In the genomic region with DNA sequence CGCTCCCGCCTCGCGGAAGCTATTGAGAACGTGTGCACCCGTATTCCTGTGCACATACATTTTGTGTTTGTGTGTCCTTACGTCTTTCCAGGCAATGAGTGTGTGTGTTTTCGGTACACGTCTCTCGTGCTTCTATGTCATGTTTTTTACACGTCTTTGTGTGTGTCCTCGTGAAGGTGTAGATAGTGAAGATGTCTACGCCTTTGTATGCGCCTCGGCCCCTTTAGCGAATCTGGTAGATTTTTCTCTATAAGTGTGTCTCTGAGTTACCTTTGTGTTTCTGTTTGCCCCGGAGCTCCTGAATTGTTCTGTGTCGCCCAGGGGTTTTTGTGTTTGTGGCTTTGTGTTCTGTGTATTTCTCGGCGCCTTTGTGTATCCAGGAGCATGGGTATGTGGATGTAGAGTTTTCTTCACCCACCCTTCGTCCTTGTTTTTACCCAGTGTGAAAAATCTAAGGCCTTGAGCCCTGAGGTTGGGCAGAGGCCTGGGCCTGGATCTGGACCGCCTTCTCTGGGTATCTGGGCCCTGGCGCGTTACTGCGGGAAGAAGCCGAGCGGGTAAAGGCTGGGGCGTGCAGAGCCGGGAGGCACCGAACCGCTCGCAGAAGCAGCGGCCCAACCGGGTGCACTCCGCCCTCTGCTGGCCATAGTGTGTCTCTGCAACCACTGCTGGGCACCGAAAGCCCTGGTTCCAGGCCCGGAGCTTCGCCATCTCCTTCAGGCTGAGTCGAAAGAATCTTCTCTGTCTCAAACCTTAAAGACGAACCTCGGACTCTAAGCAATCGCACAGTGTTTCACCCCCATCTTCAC, we compare ENCODE assay signal across 8 mouse cellular contexts. TPM values are rescaled to one million over a fixed set of nuclear protein-coding genes. Genes with fewer than 3 reads are reported as not detected.
A peak's percentile ranks its signal among the peaks of the same experiment; 100 is the strongest.
DNase-seq lines count a peak whose midpoint lies in the region; ATAC-seq lines count a peak whose summit lies in the region.

No protein-coding gene starts in this region.

- H3K4me1 ChIP-seq in intestine, embryonic 15.5 days (replicated peaks), result peaks cover 35% of the 10 kb centered on the region
- H3K4me1 ChIP-seq in midbrain, embryonic 11.5 days (ENCODE audit: control insufficient read depth, insufficient read depth, low read length), result peaks cover 18% of the 10 kb centered on the region

- intact Hi-C loops in left cerebral cortex, postnatal 25 days (cut with DNase I), result loop anchor here (2.0 to 5.0 kb wide), 2 partner anchors 86 to 156 kb away; no protein-coding TSS in a partner anchor

- H3K27me3 ChIP-seq in intestine, embryonic 15.5 days (replicated peaks), result peaks cover 100% of the 10 kb centered on the region
- H3K27me3 ChIP-seq in midbrain, embryonic 11.5 days (ENCODE audit: control insufficient read depth, insufficient read depth, low read length), result peaks cover 100% of the 10 kb centered on the region

- H3K9me3 ChIP-seq in intestine, embryonic 15.5 days, result no peaks in the 10 kb centered on the region
- no peaks in the 10 kb centered on the region for H3K9me3 ChIP-seq in midbrain, embryonic 11.5 days (ENCODE audit: control insufficient read depth, low read length)

- WGBS in intestine, embryonic 15.5 days, result 3% methylated on average over 42 of the region's 42 CpGs
- under 1% methylated on average over 42 of the region's 42 CpGs for WGBS in midbrain, embryonic 11.5 days

- peak; percentile 43 for ATAC-seq in intestine, embryonic 15.5 days
- ATAC-seq in midbrain, embryonic 11.5 days (ENCODE audit: low FRiP score), result peak; percentile 31; the same call in 1 of the 2 replicates
- no peak for ATAC-seq in activated CD4-positive, CD25-positive, alpha-beta regulatory T cell, adult 4 months

- H3K27ac ChIP-seq in intestine, embryonic 15.5 days, result no peak overlapping the region
- no peak overlapping the region; the same call in 1 of the 2 replicates for H3K27ac ChIP-seq in midbrain, embryonic 11.5 days (ENCODE audit: low read depth, low read length)

- DNase-seq in adrenal gland, postnatal 14 days, result peak; percentile 84
- DNase-seq in embryo, embryonic 11.5 days (ENCODE audit: low read depth, low spot score), result peak; percentile 68
- DNase-seq in gastrocnemius, postnatal 4 days (ENCODE audit: low spot score in 2 of 2), result peak; percentile 66 to 74
- DNase-seq in left cerebral cortex, postnatal 25 days (ENCODE audit: low spot score in 2 of 2), result peak; percentile 70 to 81
- peak; percentile 97 for DNase-seq in midbrain, embryonic 11.5 days (ENCODE audit: low spot score, missing footprints)
- peak; percentile 76 for DNase-seq in right cerebral cortex, postnatal 4 days

- 0 out of 2 replicates have a peak overlapping the region, but pooled peaks have one; percentile 12 for H3K4me3 ChIP-seq in intestine, embryonic 15.5 days (replicated peaks)
- H3K4me3 ChIP-seq in midbrain, embryonic 11.5 days (ENCODE audit: low read depth, low read length), result peak overlapping the region; percentile 43

- peak overlapping the region; percentile 24; the same call in 1 of the 2 replicates for H3K4me2 ChIP-seq in intestine, embryonic 15.5 days (replicated peaks)
- H3K4me2 ChIP-seq in midbrain, embryonic 11.5 days, result peak overlapping the region; percentile 49

- H3K9ac ChIP-seq in intestine, embryonic 15.5 days, result no peak overlapping the region
- H3K9ac ChIP-seq in midbrain, embryonic 11.5 days (ENCODE audit: low read length), result peak overlapping the region; percentile 51

- no peaks in the 10 kb centered on the region for H3K36me3 ChIP-seq in intestine, embryonic 15.5 days
- no peaks in the 10 kb centered on the region for H3K36me3 ChIP-seq in midbrain, embryonic 11.5 days (ENCODE audit: control insufficient read depth, insufficient read depth, low read length)

RNA-seq across cellular contexts. Expression of gene Lmx1b, which starts 2.5 kb away (rescaled TPM):
- not detected in 2 replicates for total RNA-seq in adrenal gland, postnatal 14 days (2021)
- 1 to 10 TPM in 1 of 2 experiments, under 1 TPM in 1; 0.98 to 1.3 TPM for total RNA-seq in gastrocnemius, postnatal 4 days (2021)
- 0.05 TPM in 1 of 2 replicates, not detected in the other for polyA plus RNA-seq in intestine, embryonic 15.5 days (2015; fragmentation: Nextera tagmentation; extraction: Ambion mirVana)
- under 1 TPM; 0.18 to 0.32 TPM for total RNA-seq in left cerebral cortex, postnatal 25 days (2021)
- 2.0 and 2.2 TPM in 2 replicates for polyA plus RNA-seq in midbrain, embryonic 11.5 days (2014; fragmentation: Nextera tagmentation; extraction: Ambion mirVana)
- not detected for polyA plus RNA-seq in activated CD4-positive, CD25-positive, alpha-beta regulatory T cell, adult 4 months (2017; shearing (Covaris generic))
